Mouse (Mus musculus): ENCODE measurements at regions not wholly inside any gene's neighbourhood (a gene's known extent, or its start where the extent isn't known, plus 50 kb on each side); places are given as distances from the start of the nearest gene placed in this dataset.
A peak's percentile ranks its signal among the peaks of the same experiment; 100 is the strongest.

DNA sequence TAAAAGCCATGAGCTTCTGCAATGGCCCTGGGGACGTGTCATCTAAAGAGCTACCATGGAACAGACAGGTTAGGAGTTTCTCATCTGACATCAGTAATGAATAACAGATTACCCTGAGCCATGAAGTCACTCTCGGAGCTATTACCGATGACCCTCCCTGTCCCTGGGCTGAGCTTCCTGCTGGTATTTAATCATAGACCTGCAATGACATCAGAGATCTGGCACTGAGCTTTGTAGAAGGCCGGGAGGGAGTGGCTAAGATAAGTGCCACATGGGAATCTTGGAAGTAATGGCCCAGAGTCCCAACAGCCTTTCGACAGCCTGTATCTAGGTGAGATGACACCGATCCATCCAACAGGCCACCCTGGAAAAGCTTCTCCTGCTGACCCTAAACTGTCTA lies 271.3 kb upstream of the Nfe2l3 start:
- DNase-seq (ENCODE audit: low spot score in 2 of 2), result no peak

DNA sequence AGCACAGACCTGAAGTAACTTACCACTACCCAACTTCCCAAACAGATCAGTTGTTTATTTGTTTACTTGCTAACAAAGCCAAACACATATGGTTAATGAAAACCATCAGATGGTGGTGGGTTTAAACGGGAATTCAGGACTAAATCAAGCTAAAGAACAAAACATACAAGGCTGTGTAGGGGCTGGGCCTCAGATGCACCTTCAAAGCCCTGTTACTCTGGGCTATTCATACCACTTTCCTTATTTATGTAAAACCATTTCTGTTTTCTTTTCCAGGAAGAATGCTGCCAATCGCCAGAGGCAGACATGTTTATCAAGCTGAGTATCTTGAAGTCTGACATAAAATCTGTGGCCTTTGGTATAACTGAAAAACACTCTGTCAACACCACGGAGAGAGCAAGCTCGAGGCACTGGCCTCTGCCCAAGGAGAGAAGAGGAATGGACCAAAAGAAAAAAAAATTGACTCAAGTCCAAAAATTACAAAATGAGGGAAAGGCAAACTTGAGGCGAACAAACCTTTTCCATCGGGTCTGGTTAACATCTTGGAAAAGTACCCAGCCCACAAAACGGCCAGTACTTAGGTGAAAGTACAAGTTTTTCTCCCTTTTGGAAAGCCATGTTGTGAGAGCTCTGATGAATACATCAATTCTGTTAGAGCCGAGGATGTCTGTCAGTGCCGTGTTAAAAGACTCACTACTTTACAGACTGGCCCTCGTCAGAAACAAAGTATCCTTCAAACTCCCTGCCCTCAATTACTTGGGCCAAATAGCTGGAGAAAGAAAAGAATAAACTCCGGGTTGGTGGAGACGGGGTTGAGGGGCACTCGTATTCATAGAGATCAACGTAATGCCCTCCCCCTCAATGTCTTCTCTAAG lies 270.0 kb upstream of the Nfe2l3 start:
- DNase-seq (ENCODE audit: low spot score in 2 of 2), result no peak

DNA sequence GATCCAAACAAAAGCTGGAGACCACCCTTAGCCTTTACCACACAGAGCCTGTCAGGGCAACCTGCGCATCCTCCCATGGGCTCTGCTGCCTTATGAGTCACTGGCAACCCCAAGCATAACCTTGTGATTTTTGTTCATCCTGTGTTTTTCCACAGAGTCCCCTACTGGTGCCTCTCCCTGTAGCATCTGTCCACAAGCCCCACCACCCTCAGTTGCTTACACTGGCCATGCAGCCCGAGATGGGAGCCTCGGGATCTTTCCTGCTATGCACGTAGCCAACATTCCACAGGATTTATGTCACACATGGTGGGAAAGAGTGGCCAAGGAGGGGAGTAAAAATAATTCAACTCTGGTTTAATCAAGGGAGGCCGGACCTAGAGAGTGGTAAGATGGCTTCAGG lies 269.2 kb upstream of the Nfe2l3 start:
- DNase-seq (ENCODE audit: low spot score in 2 of 2), result no peak

DNA sequence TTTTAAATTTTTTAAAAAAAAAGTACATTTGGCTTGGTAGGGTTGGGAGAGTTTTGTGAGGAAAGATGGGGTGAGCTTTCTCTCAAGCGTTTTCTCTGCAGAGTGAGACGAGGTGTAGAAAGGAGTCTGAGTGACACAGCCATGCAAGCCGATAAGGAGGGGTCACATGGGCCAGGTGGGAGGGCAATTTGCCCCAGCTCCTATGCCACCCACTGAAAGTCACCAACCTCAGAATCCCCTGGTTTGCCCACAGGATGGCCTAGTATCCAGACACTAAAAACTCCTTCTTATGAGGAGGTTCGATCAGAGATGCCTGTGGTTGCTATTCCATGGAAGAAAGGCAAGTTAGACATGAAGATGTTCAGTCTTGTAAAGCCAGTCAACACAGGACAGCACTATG lies 268.6 kb upstream of the Nfe2l3 start:
- no peak for DNase-seq (ENCODE audit: low spot score in 2 of 2)

DNA sequence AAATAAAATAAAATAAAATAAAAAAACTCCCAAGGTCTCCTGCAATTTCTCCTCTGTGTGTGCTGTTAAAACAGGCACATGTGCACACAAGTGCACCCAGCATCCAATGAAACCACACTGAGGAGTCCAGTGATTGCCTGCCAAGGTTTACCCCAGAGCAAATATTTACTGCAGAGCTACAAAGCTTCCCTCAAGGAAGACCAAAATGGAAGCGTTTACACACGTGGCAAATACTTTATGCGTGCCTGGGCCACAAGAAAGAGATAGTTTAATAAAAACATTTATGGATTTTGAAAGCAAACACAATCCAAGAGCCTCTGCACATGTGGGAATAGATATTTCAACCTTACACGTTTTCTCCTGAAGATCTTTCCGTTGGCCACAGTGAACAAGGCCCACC lies 265.4 kb upstream of the Nfe2l3 start:
- DNase-seq (ENCODE audit: low spot score in 2 of 2), result no peak

- DNase-seq (ENCODE audit: low spot score in 2 of 2), result peak; percentile 69 to 78
Observed at GRCm38 (mm10) chr6:51168048-51168447, 264.4 kb upstream of the Nfe2l3 start.

GRCm38 (mm10) chr6:51168775-51169695 lies 263.4 kb upstream of the Nfe2l3 start:
- no peak for DNase-seq (ENCODE audit: low spot score in 2 of 2)

DNA sequence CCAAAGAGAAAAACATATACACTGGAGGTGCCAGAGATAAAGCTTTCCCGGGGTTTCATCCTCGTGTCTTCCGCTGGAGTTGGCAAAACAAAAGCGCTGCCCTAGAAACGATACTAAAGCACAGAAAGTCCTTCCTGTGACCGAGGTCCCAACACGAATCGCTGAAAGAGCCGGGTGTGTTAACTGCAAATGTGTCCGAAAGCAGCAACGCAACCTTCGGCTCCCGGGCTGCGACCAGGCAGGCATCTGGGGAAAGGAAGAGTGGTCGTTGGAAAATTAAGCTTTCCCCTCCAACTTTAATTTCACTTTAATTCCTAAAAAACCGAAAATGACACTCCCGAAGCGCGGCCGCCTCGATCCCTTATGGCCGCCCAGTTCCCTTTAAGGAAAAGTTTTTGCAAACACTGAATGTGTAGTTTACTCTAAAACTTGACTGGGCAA lies 262.5 kb upstream of the Nfe2l3 start:
- DNase-seq (ENCODE audit: low spot score in 2 of 2), result no peak

DNA sequence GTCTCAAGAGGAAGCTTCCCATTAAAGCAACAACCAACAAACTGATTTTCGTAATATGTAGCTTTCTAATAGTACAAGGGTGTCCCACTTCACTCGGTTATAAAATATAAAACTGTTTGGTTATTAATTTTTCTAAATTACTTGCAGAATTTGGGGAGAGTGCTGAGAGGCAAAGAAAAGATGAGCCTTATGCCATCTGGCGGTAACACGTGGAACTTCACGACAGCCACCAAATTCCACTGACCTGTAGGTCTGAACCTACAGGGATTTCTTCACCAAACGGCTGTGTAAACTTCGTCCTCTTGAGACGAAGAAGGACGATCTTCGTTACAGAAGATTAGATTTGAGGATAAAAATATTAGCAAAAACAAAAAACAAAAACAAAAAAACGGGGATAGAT lies 262.1 kb upstream of the Nfe2l3 start:
- peak in 1 of 2 experiments; percentile 44 for DNase-seq (ENCODE audit: low spot score in 2 of 2)

DNA sequence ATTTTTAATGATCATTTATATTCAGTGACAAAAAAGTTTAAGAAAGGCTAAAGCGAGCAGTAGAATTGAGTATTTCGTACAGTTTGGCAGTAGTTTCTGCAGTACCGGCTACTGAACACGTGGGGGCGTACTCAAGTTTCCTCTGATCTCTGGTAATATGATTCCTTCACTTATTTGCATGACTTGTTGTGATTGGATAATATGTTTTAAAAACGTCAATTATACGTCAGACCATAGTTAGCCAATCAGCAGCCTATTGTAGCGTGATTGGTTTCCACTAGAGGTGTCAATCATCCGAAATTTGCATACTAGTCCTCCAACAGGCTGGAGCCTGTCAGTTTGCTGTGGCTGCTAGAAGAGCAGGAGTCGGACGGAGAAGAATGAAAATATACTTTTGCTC lies 261.6 kb upstream of the Nfe2l3 start:
- no peak for DNase-seq (ENCODE audit: low spot score in 2 of 2)

GRCm38 (mm10) chr6:51171761-51172160 lies 260.7 kb upstream of the Nfe2l3 start:
- no peak for DNase-seq (ENCODE audit: low spot score in 2 of 2)

DNA sequence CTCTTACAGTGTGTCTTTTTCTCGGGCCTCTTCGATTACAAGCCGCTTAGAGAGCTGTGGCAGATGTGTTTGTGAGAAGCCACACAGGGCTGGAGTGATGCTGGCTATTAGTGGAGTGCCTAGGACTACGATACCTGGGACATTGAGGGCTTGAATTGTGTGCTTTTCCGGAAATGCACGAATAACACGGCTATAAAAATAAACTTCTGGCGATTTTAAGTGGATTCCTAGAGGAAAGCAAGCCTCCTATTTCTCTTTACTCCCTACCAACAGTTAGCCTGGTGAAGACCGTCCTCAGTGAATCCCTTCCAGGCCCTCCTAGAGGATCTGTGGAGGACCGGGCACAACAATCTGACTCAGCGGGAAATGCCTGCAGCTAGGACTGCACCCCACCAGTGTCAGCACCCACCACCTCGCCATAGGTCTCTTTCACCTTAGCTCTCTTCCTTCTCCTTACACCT lies 260.1 kb upstream of the Nfe2l3 start:
- no peak for DNase-seq (ENCODE audit: low spot score in 2 of 2)

DNA sequence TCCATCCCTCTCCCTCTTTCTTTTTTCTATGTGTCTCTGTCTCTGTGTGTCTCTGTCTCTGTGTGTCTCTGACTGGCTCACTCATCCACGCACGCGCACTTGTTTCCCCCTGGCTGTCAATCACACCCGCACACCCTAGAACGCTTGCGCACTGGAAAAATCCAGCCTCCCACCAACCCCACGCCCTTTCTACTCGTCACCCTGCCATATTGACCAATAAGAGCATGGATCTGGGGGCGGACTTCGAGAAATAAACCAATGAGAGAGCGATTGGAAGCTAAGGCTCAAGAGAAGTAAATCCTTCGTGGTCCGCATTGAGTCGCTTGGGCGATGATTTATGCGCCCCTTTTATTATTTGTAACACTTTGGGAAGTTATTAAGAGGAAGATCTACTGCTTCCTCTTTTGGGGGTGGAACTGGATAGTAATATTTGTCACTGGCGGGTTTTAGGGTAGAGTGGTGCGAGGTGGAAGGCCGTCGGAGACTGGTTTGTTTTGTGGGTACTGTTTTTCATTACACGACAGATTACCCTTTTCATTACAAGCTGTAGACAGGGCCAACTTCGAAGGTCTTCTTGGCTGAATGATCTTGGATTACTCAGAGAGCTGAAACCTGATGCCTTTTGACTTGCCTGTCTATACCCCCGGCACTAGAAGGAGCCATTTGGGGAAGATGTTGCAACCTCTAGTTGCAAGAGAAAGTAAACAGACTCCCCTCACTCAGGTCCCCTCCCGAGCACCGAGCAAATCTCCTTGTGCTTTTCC lies 259.4 kb upstream of the Nfe2l3 start:
- no peak for DNase-seq (ENCODE audit: low spot score in 2 of 2)

- no peak for DNase-seq (ENCODE audit: low spot score in 2 of 2)
Observed at GRCm38 (mm10) chr6:51173620-51174442, 258.6 kb upstream of the Nfe2l3 start.

- no peak for DNase-seq (ENCODE audit: low spot score in 2 of 2)
Observed at GRCm38 (mm10) chr6:51174443-51175021, 257.9 kb upstream of the Nfe2l3 start.

- no peak for DNase-seq (ENCODE audit: low spot score in 2 of 2)
Observed at GRCm38 (mm10) chr6:51175616-51176590, 256.6 kb upstream of the Nfe2l3 start.

- DNase-seq (ENCODE audit: low spot score in 2 of 2), result no peak
Observed at GRCm38 (mm10) chr6:51176791-51177433, 255.6 kb upstream of the Nfe2l3 start.

DNA sequence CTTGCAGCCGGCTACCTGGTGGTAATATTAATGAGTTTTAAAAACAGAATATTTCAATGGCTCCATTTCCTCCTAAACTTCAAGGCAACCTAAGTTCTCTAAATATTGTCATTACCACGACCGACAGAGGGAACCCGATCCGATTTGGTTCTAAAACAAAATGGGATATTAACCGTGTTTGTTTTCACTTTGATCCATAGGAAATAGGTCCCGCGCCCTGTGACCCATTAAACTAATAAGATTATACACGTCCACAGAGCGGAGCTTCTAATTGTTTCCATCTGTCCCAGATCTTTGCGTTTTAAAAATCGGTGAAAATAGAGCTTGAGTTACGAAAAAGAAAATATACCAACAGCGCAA lies 254.8 kb upstream of the Nfe2l3 start:
- no peak for DNase-seq (ENCODE audit: low spot score in 2 of 2)
